Mouse (Mus musculus) intestine, embryonic 15.5 days (tissue): Measurements from ENCODE around the gene Slc7a1. TPM values are rescaled to one million over a fixed set of nuclear protein-coding genes. Genes with fewer than 3 reads are reported as not detected.

Source experiments
- polyA plus RNA-seq: library from polyadenylated mRNA; unstranded; fragments of >200 nt; fragmentation: Nextera tagmentation; extraction: Ambion mirVana; gene quantifications from 2 replicates; pipeline ENCODE4 v1.2.1, GENCODE M21; 2015

Slc7a1 gene
- polyA plus RNA-seq, 1 experiment from 2014 or later: 28.8 TPM

Other genes starting within 250 kb of the Slc7a1 start
- 79.9 and 82.9 TPM in 2 replicates for gene Ubl3, start 152.9 kb upstream of the Slc7a1 start, polyA plus RNA-seq